18 mouse cellular contexts compared by ENCODE assay signal in the genomic region with DNA sequence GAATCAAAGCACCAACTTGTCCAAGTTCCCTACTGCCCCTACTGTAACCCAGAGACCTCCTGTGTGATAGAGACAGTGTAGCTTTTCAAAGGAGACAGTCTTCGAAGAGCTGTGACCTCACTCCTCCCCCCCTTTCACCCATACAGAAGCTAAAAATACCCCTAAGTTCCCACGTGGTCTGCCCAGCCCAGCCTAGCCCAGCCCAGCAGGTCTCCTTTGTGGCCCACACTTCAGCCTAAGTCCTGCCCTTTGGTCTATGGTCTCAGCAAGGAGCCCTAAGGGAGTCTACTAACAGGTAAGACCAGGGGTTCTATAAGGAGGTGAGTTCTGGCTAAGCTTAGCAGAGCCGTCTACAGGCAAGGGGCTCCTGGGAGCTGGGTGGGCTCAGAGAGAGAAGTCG. TPM values are rescaled to one million over a fixed set of nuclear protein-coding genes. Genes with fewer than 3 reads are reported as not detected.
DNase-seq lines count a peak whose midpoint lies in the region.
"Had no signal": no experiment of that assay in that cellular context is flagged by ENCODE, and none has a peak within 500 bp of the region (broad histone marks: within the 10 kb centered on the region; RNA-seq: fewer than 3 reads in every experiment).

A gene (plus strand): TSS at position 176 of the 400 bp plus-strand sequence.

- H3K4me1 ChIP-seq in heart, embryonic 10.5 days, result peaks cover 51% of the 10 kb centered on the region
- H3K4me1 ChIP-seq: embryonic facial prominence, embryonic 15.5 days; kidney, embryonic 15.5 days; limb, embryonic 10.5 days; liver, embryonic 15.5 days; stomach, embryonic 15.5 days had no signal

- peak within 1 kb of the TSS; percentile 55 for H3K4me3 ChIP-seq in heart, embryonic 10.5 days
- H3K4me3 ChIP-seq: embryonic facial prominence, embryonic 15.5 days; forebrain, embryonic 12.5 days; kidney, embryonic 15.5 days; limb, embryonic 10.5 days; liver, embryonic 15.5 days; stomach, embryonic 15.5 days had no signal

- DNase-seq in 3134 (ENCODE audit: extremely low read depth, insufficient read length, low spot score), result peak; percentile 61
- DNase-seq in gastrocnemius, postnatal 10 days, result no peak
- DNase-seq in heart, embryonic 10.5 days (ENCODE audit: low spot score), result no peak
- DNase-seq in heart, postnatal 25 days (ENCODE audit: low spot score), result no peak
- DNase-seq in kidney, postnatal 10 days, result no peak
- no peak for DNase-seq in layer of hippocampus, postnatal 14 days (ENCODE audit: low spot score in 2 of 2)
- DNase-seq in spleen, postnatal 14 days (ENCODE audit: low spot score in 2 of 2), result no peak
- no peak for DNase-seq in right cerebral cortex, adult 2 months (ENCODE audit: low spot score in 2 of 2)
- DNase-seq: adrenal gland, postnatal 25 days; B cell, adult 2 months; layer of hippocampus, adult 9-11 months; thymus, postnatal 14 days had no signal

- H3K36me3 ChIP-seq in heart, embryonic 10.5 days, result peaks cover 26% of the 10 kb centered on the region
- H3K36me3 ChIP-seq: embryonic facial prominence, embryonic 15.5 days; forebrain, embryonic 12.5 days; kidney, embryonic 15.5 days; limb, embryonic 10.5 days; liver, embryonic 15.5 days; stomach, embryonic 15.5 days had no signal

- peak within 1 kb of the TSS; percentile 91 for H3K27ac ChIP-seq in heart, embryonic 10.5 days
- H3K27ac ChIP-seq: embryonic facial prominence, embryonic 15.5 days; forebrain, embryonic 12.5 days; kidney, embryonic 15.5 days; limb, embryonic 10.5 days; liver, embryonic 15.5 days; stomach, embryonic 15.5 days had no signal

- intact Hi-C loops in heart, postnatal 25 days (cut with DNase I), result no loop called here

- 25% methylated on average over 4 of the region's 4 CpGs for WGBS in heart, embryonic 10.5 days

- peaks cover 16% of the 10 kb centered on the region for H3K27me3 ChIP-seq in heart, embryonic 10.5 days (ENCODE audit: insufficient read depth, poor library complexity, severe bottlenecking)

- no peaks in the 10 kb centered on the region for H3K9me3 ChIP-seq in heart, embryonic 10.5 days
- H3K9me3 ChIP-seq: embryonic facial prominence, embryonic 15.5 days; forebrain, embryonic 12.5 days; kidney, embryonic 15.5 days; limb, embryonic 10.5 days; liver, embryonic 15.5 days; stomach, embryonic 15.5 days had no signal

RNA-seq across cellular contexts. Expression of the gene that starts here (rescaled TPM):
- total RNA-seq in gastrocnemius, postnatal 10 days (2021), result 10 to 100 TPM; 70.3 to 75.2 TPM
- 33.1 and 51.1 TPM in 2 replicates for polyA plus RNA-seq in heart, embryonic 10.5 days (2016; fragmentation: Nextera tagmentation; extraction: Ambion mirVana)
- 10 to 100 TPM; 46.3 to 52.0 TPM for total RNA-seq in heart, postnatal 25 days (2021)
- under 1 TPM; 0.09 to 0.12 TPM for total RNA-seq in layer of hippocampus, postnatal 14 days (2021)

Comparison
In these comparisons a context has a peak if more than half of its experiments do, and no peak if none do; other contexts are left out.
1. RNA of the gene that starts here (total RNA-seq): 70.3 to 75.2 TPM in gastrocnemius, postnatal 10 days and 46.3 to 52.0 TPM in heart, postnatal 25 days; 0.09 to 0.12 TPM in layer of hippocampus, postnatal 14 days; every median in the first group is over 10 times any median in the second.